Mouse (Mus musculus) ES-E14 (cell line): ENCODE data around the gene Isg20l2. TPM values are rescaled to one million over a fixed set of nuclear protein-coding genes. Genes with fewer than 3 reads are reported as not detected.
"Not testable (repeated sequence)": the region's sequence is repeated elsewhere in the genome, so short reads cannot be mapped to it uniquely, and the experiment has no call there.

Experiments
- DNase-seq: peaks from one replicate; pipeline ENCODE4 v3.0.0-alpha.2; 2013; ENCODE audit warnings: low read depth, low spot score
- H3K27ac ChIP-seq: 2 replicates; pipeline ENCODE4 v1.5.1; 2012; ENCODE audit warnings: low read depth, mild to moderate bottlenecking, low read length, moderate library complexity, mixed read lengths; ENCODE audit not compliant: poor library complexity, insufficient read depth, severe bottlenecking
- H3K36me3 ChIP-seq: 2 replicates; pipeline ENCODE4 v1.6.1; 2012; ENCODE audit warnings: mild to moderate bottlenecking, low read length, moderate library complexity, mixed read lengths; ENCODE audit not compliant: control insufficient read depth, poor library complexity, insufficient read depth, severe bottlenecking
- H3K4me1 ChIP-seq, 2 experiments: fragments of 150-350 bp in 1 of 2; sonication (generic) in 1 of 2; 2 replicates each; pipeline ENCODE4 v1.6.1; 2012; ENCODE audit warnings: low read length in 2 of 2, mild to moderate bottlenecking in 1 of 2, mixed read lengths in 1 of 2; ENCODE audit not compliant: control insufficient read depth in 2 of 2, insufficient read depth in 2 of 2, poor library complexity in 1 of 2
- H3K4me3 ChIP-seq, 2 experiments: fragments of 150-350 bp in 1 of 2; sonication (generic) in 1 of 2; 2 replicates each; pipeline ENCODE4 v1.5.1; 2012; ENCODE audit warnings: low read length in 2 of 2, low read depth in 1 of 2, mild to moderate bottlenecking in 1 of 2, mixed read lengths in 1 of 2; ENCODE audit not compliant: insufficient read depth in 1 of 2, poor library complexity in 1 of 2, severe bottlenecking in 1 of 2
- H3K9ac ChIP-seq: 2 replicates; pipeline ENCODE4 v1.6.1; 2012; ENCODE audit warnings: low read depth, mild to moderate bottlenecking, low read length, mixed read lengths; ENCODE audit not compliant: poor library complexity, insufficient read depth, severe bottlenecking
- H3K9me3 ChIP-seq: fragments of 150-350 bp; sonication (generic); 2 replicates; pipeline ENCODE4 v1.6.1; 2012; ENCODE audit warnings: low read depth, mild to moderate bottlenecking, low read length; ENCODE audit not compliant: control insufficient read depth, insufficient read depth
- CHD2 ChIP-seq: IDR thresholded peaks from 2 replicates; pipeline ENCODE4 v1.6.1; 2014; ENCODE audit warnings: mild to moderate bottlenecking, low read depth, low read length, inconsistent platforms
- HCFC1 ChIP-seq: IDR thresholded peaks from 2 replicates; pipeline ENCODE4 v1.6.1; 2012; ENCODE audit warnings: low read length, inconsistent platforms, borderline replicate concordance; ENCODE audit not compliant: insufficient read depth
- MAFK ChIP-seq: IDR thresholded peaks from 2 replicates; pipeline ENCODE4 v1.6.1; 2014; ENCODE audit warnings: mild to moderate bottlenecking, low read depth, low read length, inconsistent platforms; ENCODE audit not compliant: insufficient read depth
- ZC3H11A ChIP-seq: IDR thresholded peaks from 2 replicates; pipeline ENCODE4 v1.6.1; 2012; ENCODE audit warnings: low read depth, mild to moderate bottlenecking, inconsistent platforms, low read length, borderline replicate concordance
- ZNF384 ChIP-seq: IDR thresholded peaks from 2 replicates; pipeline ENCODE4 v1.6.1; 2012; ENCODE audit warnings: low read depth, low read length, inconsistent platforms
- in situ Hi-C, 2 experiments: fragments of 600-800 bp; cut with MboI; formaldehyde crosslinking; loops; one replicate each; pipeline ENCODE4 v1.15.1; 2025; ENCODE audit warnings: low sequenced_read_pairs in 2 of 2, inconsistent platforms in 1 of 2; ENCODE audit not compliant: unreplicated experiment in 2 of 2
- total RNA-seq: library from RNA; depleted of rRNA; stranded (reverse); fragments of 300-350 nt; gene quantifications from 2 replicates; pipeline ENCODE4 v1.2.3, GENCODE M21; 2012

Gene Isg20l2
- total RNA-seq, 1 experiment = 40.1 TPM

DNA sequence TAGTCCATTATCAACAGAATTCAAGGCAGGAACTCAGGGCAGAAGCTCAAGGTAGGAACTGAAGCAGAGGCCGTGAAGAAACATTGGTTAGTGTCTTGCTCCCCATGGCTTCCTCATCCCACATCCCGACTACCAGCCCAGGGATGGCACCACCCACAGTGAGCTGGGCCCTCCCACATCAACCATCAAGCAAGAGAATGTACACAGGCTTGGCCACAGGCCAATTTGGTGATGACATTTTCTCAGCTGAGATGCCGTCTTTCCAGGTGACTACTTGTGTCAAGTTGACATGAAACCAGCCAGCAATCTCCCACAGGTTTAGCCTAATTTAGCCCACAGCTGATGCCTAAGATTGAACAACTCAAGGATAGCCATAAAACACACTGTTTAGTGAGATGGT lies 30.8 kb upstream of the Isg20l2 start:
- Histone ChIP-seq H3K9ac (no peak overlapping the region), H3K4me3 (no peak overlapping the region), H3K27ac (no peak overlapping the region), H3K36me3 (no peaks in the 10 kb centered on the region), H3K4me1 (peaks cover 2 to 6% of the 10 kb centered on the region in 2 experiments; a peak in 2 of 4 replicates), H3K9me3 (no peaks in the 10 kb centered on the region)
- DNase-seq = no peak
- in situ Hi-C loops = no loop called here
- TF ChIP-seq ZNF384 (no peak), MAFK (no peak), ZC3H11A (no peak), CHD2 (no peak), HCFC1 (no peak)

DNA sequence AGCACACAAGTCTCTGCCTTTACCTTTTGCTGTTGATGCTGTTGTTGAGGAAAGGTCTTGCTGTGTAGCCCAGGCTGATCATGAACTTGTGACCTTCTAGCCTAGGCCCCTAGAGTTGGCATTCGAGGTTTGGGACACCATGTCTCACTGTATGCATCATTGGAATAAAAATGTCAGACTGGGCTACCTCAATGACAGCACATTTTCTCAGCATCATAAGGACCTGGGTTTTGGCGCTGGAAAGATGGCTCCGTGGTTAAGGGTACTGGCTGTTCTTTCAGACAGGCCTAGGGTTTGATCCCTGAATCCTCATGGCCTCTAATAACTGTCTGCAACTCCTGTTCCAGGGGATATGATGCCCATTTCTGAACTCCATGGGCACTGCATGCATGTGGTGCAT lies 30.3 kb upstream of the Isg20l2 start:
- in situ Hi-C loops = no loop called here
- no peak overlapping the region for H3K9ac ChIP-seq
- TF ChIP-seq ZNF384 (no peak), MAFK (no peak), HCFC1 (no peak), CHD2 (no peak)
- H3K27ac ChIP-seq = no peak overlapping the region
- no peak overlapping the region for H3K4me3 ChIP-seq
- H3K4me1 ChIP-seq = peaks cover 2 to 4% of the 10 kb centered on the region in 2 experiments; a peak in 2 of 4 replicates
- DNase-seq = no peak
- no peaks in the 10 kb centered on the region for H3K9me3 ChIP-seq
- no peaks in the 10 kb centered on the region for H3K36me3 ChIP-seq

DNA sequence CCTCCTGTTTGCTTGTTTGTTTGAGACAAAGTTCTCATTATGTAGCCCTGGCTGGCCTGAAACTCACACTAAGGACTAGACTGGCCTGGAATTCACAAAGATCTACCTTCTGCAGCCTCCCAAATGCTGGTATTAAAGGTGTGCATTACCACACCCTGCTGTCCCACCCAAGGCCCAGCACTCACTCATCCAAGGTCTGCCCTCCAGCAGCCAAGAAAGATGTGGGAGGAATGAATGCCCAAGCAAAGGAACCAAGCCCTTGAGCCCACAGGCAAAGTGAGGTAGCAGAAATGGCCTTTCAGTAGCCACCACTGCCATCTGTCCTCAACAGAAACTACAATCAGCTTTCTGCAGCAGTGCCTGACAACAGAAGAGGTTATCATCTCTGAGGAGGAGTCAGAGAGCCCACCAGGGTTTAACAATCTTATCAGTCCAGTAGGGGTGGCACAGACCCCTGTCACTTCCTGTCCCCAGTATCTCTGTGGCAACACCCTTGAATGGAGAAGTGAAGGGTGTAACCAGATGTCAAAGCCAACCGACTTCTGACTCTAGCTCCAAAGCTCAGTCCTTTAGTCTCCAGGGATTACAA lies 29.0 kb upstream of the Isg20l2 start:
- Histone ChIP-seq H3K4me3 (no peak overlapping the region), H3K9me3 (no peaks in the 10 kb centered on the region), H3K9ac (no peak overlapping the region), H3K27ac (no peak overlapping the region), H3K4me1 (peaks cover 0 to 4% of the 10 kb centered on the region in 2 experiments; a peak in 2 of 4 replicates), H3K36me3 (no peaks in the 10 kb centered on the region)
- TF ChIP-seq ZNF384 (no peak), CHD2 (no peak), ZC3H11A (no peak), MAFK (no peak), HCFC1 (no peak)
- no peak for DNase-seq
- in situ Hi-C loops = no loop called here

DNA sequence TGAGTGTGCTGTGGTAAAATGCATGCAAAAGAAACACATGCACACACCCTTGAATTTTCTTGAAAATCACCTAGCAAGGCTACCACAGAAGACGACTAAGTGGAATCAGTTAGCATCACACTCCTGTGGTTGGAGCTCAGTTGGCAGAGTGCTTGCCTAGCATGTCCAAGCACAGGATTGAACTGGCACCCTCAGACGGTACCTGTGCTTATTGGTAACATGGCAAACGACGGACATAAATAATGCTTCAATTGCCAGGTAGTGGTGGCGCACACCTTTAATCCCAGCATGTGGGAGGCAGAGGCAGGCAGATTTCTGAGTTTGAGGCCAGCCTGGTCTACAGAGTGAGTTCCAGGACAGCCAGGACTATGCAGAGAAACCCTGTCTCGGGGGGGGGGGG lies 28.2 kb upstream of the Isg20l2 start:
- H3K9ac ChIP-seq, H3K4me3 ChIP-seq, H3K36me3 ChIP-seq, in situ Hi-C loops, H3K27ac ChIP-seq, H3K9me3 ChIP-seq, DNase-seq, H3K4me1 ChIP-seq: not testable (repeated sequence)

DNA sequence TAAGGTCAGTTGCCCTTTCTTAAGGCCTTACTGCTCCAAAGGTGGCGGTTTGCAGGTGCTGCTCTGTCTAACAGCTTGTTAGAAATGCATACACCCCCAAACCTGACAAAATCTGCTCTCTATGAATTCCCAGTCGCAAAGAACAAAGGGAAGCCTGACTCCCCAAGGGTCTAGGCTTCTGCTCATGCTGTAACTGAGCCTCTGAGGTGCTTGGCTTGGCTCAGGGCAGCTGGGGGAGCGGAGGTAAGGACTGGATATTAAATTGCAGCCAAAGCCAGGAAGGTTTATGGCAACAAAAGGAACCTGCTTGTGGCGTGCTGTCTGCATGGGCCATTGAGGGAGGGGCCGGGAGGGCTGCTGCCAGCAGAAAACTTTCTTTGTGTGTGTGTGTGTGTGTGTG lies 26.3 kb upstream of the Isg20l2 start:
- Histone ChIP-seq H3K4me3 (no peak overlapping the region), H3K36me3 (no peaks in the 10 kb centered on the region), H3K9ac (peak overlapping the region; percentile 47), H3K27ac (no peak overlapping the region), H3K4me1 (peaks cover 3 to 4% of the 10 kb centered on the region in 2 experiments; a peak in 2 of 4 replicates), H3K9me3 (no peaks in the 10 kb centered on the region)
- no peak for TF ChIP-seq HCFC1
- no peak for TF ChIP-seq MAFK
- no peak for TF ChIP-seq ZNF384
- no peak for TF ChIP-seq ZC3H11A
- no peak for TF ChIP-seq CHD2
- in situ Hi-C loops = no loop called here
- no peak for DNase-seq
